Mouse (Mus musculus) intestine, embryonic 14.5 days (tissue): ENCODE measurements around the gene Wdr75. TPM values are rescaled to one million over a fixed set of nuclear protein-coding genes. Genes with fewer than 3 reads are reported as not detected.
A peak's percentile ranks its signal among the peaks of the same experiment; 100 is the strongest.

Experiments used
- ATAC-seq: fragments of 200-750 bp; cut with Nextera tagmentation; replicated peaks from 2 replicates; pipeline ENCODE4 v1.8.0; 2017; ENCODE audit warnings: low read depth, moderate number of reproducible peaks, moderate TSS enrichment, moderate library complexity; ENCODE audit not compliant: low FRiP score, low TSS enrichment
- DNase-seq: peaks from one replicate; pipeline ENCODE4 v3.0.0-alpha.2; 2018; ENCODE audit warnings: low spot score
- H3K27ac ChIP-seq: fragments of 300-500 bp; sonication (generic); 2 replicates; pipeline ENCODE4 v1.5.1; 2014; ENCODE audit warnings: low read depth, mild to moderate bottlenecking, control low read depth
- H3K27me3 ChIP-seq: fragments of 300-500 bp; sonication (generic); replicated peaks from 2 replicates; pipeline ENCODE4 v1.6.1; 2014; ENCODE audit warnings: low read length, control low read depth; ENCODE audit not compliant: control insufficient read depth, insufficient read depth
- H3K36me3 ChIP-seq: fragments of 300-500 bp; sonication (generic); 2 replicates; pipeline ENCODE4 v1.6.1; 2014; ENCODE audit warnings: low read length, control low read depth; ENCODE audit not compliant: control insufficient read depth, insufficient read depth
- H3K4me1 ChIP-seq: fragments of 300-500 bp; sonication (generic); replicated peaks from 2 replicates; pipeline ENCODE4 v1.6.1; 2014; ENCODE audit warnings: low read length, control low read depth, mixed read lengths; ENCODE audit not compliant: control insufficient read depth, insufficient read depth
- H3K4me2 ChIP-seq: fragments of 300-500 bp; sonication (generic); 2 replicates; pipeline ENCODE4 v1.6.1; 2014; ENCODE audit warnings: low read length
- H3K4me3 ChIP-seq: fragments of 300-500 bp; sonication (generic); 2 replicates; pipeline ENCODE4 v1.5.1; 2014; ENCODE audit warnings: low read depth, low read length, control low read depth, mixed read lengths
- H3K9ac ChIP-seq: fragments of 300-500 bp; sonication (generic); 2 replicates; pipeline ENCODE4 v1.6.1; 2014; ENCODE audit warnings: mild to moderate bottlenecking, low read length
- H3K9me3 ChIP-seq: fragments of 300-500 bp; sonication (generic); 2 replicates; pipeline ENCODE4 v1.6.1; 2016; ENCODE audit warnings: low read length, control low read depth; ENCODE audit not compliant: control insufficient read depth
- WGBS: fragments of 180-500 bp; shearing (Covaris S2); extraction: QIAGEN DNeasy Blood & Tissue Kit; methylation state at CpG from one replicate; pipeline ENCODE4 v1.1.7; 2014; 5-methylcytosine and 5-hydroxymethylcytosine counted together
- polyA plus RNA-seq: library from polyadenylated mRNA; unstranded; fragments of >200 nt; fragmentation: Nextera tagmentation; extraction: Ambion mirVana; gene quantifications from 2 replicates; pipeline ENCODE4 v1.2.1, GENCODE M21; 2014

Wdr75 gene
- polyA plus RNA-seq, 1 experiment from 2014 or later: 80.2 TPM

DNA sequence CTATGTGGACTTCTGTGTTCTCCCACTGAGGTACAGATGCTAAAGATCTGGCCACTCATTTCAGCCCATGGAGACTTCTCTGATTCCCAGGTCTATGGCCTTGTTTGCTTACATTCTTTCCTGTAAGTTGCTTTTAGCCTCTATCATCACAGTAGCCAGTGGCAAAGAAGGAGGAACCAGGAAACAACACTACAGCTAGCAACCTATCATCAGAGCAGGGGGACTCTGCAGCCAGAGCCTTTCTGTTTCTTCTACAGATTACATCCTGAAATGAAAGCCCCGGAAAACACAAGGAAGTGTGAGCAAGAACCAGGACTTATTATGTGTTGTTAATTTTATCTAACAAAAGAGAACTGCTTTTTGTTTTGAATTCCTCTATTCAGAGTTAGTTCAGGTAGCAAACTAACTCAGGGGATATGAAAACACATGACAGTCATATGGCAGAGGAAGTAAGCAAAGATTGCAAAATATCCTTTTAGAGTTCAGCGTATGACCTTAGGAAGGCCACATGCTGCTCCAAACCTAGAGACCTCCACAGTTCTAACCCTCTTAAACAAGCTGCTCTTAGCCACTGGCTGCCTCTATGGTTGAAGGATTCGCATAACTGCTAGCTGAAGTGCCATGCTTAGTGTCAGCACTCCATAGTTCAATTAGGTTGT lies 73.6 kb downstream of the Wdr75 start:
- ATAC-seq (no peak), DNase-seq (no peak)
- peaks cover 41% of the 10 kb centered on the region for H3K4me1 ChIP-seq
- H3K9ac ChIP-seq: no peak overlapping the region
- H3K36me3 ChIP-seq: no peaks in the 10 kb centered on the region
- WGBS: 55% methylated on average over 3 of the region's 3 CpGs
- H3K27me3 ChIP-seq: no peaks in the 10 kb centered on the region
- no peak overlapping the region for H3K4me3 ChIP-seq
- no peaks in the 10 kb centered on the region for H3K9me3 ChIP-seq
- H3K4me2 ChIP-seq: no peak overlapping the region
- peak overlapping the region; percentile 76 for H3K27ac ChIP-seq

Other genes starting within 250 kb of the Wdr75 start
- gene Gm5269, start 95.1 kb downstream of the Wdr75 start, polyA plus RNA-seq: not detected in 2 replicates
- 109 and 120 TPM in 2 replicates for gene Slc40a1, start 131.4 kb downstream of the Wdr75 start, polyA plus RNA-seq